In genomic region chr11:57658214-57658613, GRCm38 (mm10) we compare ENCODE assay signal across 28 mouse cellular contexts. TPM values are rescaled to one million over a fixed set of nuclear protein-coding genes. Genes with fewer than 3 reads are reported as not detected.
DNase-seq lines count a peak whose midpoint lies in the region; TF ChIP-seq lines count a peak whose summit lies in the region.
"Had no signal": no experiment of that assay in that cellular context is flagged by ENCODE, and none has a peak within 500 bp of the region (broad histone marks: within the 10 kb centered on the region; RNA-seq: fewer than 3 reads in every experiment).

No protein-coding gene starts in this region.

- intact Hi-C loops in gastrocnemius, adult 2 months (cut with DNase I), result no loop called here

- DNase-seq in gastrocnemius, adult 2 months, result peak; percentile 10
- DNase-seq in gastrocnemius, postnatal 10 days, result no peak
- peak; percentile 2 for DNase-seq in kidney, postnatal 10 days
- no peak for DNase-seq in kidney, adult 9 months
- DNase-seq in thymus, postnatal 14 days, result peak; percentile 1
- DNase-seq in thymus, adult 2 months, result no peak
- peak; percentile 32 for DNase-seq in testis, postnatal 10 days (ENCODE audit: low spot score)
- no peak for DNase-seq in ovary, adult 18-20 months (ENCODE audit: low spot score)
- DNase-seq: adrenal gland, postnatal 25 days; cerebellum, adult 11-12 months; cerebellum, adult 9-11 months; embryo, embryonic 11 days; heart, postnatal 10 days; kidney, adult 2 months; right cerebral cortex, adult 18-20 months; thymus, adult 18-20 months had no signal

- no peak for TF ChIP-seq CTCF in gastrocnemius, adult 2 months (IDR thresholded peaks at IDR 0.05)
- TF ChIP-seq CTCF in thymus, adult 2 months (IDR thresholded peaks at IDR 0.05; ENCODE audit: borderline replicate concordance, control insufficient read depth, extremely low read depth, insufficient read depth, low read length, poor library complexity), result no peak

- no peaks in the 10 kb centered on the region for H3K36me3 ChIP-seq in thymus, adult 2 months (ENCODE audit: control insufficient read depth, insufficient read depth, low read length)
- H3K36me3 ChIP-seq: embryonic facial prominence, embryonic 12.5 days; forebrain, embryonic 15.5 days; limb, embryonic 10.5 days; limb, embryonic 15.5 days; lung, embryonic 15.5 days; midbrain, embryonic 15.5 days; neural tube, embryonic 15.5 days had no signal

- no peak overlapping the region for H3K4me3 ChIP-seq in gastrocnemius, adult 2 months
- H3K4me3 ChIP-seq in thymus, adult 2 months (ENCODE audit: control insufficient read depth, insufficient read depth, low read length), result no peak overlapping the region
- H3K4me3 ChIP-seq: embryonic facial prominence, embryonic 12.5 days; forebrain, embryonic 15.5 days; heart, embryonic 13.5 days; limb, embryonic 10.5 days; limb, embryonic 15.5 days; lung, embryonic 15.5 days; midbrain, embryonic 10.5 days; midbrain, embryonic 15.5 days; neural tube, embryonic 15.5 days had no signal

- H3K27ac ChIP-seq in gastrocnemius, adult 2 months, result no peak overlapping the region
- no peak overlapping the region for H3K27ac ChIP-seq in thymus, adult 2 months (ENCODE audit: control insufficient read depth, insufficient read depth, low read length)
- H3K27ac ChIP-seq: embryonic facial prominence, embryonic 12.5 days; forebrain, embryonic 15.5 days; heart, embryonic 13.5 days; hindbrain, embryonic 14.5 days; kidney, postnatal 0 days; limb, embryonic 10.5 days; limb, embryonic 15.5 days; lung, embryonic 15.5 days; midbrain, embryonic 10.5 days; midbrain, embryonic 15.5 days; neural tube, embryonic 15.5 days had no signal

- H3K27me3 ChIP-seq in thymus, adult 2 months (ENCODE audit: control insufficient read depth, insufficient read depth, low read length), result no peaks in the 10 kb centered on the region
- H3K27me3 ChIP-seq: embryonic facial prominence, embryonic 12.5 days; forebrain, embryonic 15.5 days; heart, embryonic 13.5 days; limb, embryonic 15.5 days; lung, embryonic 15.5 days; midbrain, embryonic 15.5 days; neural tube, embryonic 15.5 days; Patski had no signal

- H3K4me1 ChIP-seq in thymus, adult 2 months (replicated peaks; ENCODE audit: control insufficient read depth, insufficient read depth, low read length), result peaks cover 66% of the 10 kb centered on the region

- TF ChIP-seq POLR2A in thymus, adult 2 months (IDR thresholded peaks at IDR 0.05; ENCODE audit: control insufficient read depth, extremely low read depth, insufficient read depth, low read length, poor library complexity), result no peak

- 94% methylated on average over 3 of the region's 3 CpGs for WGBS in thymus, adult 2 months

RNA-seq across cellular contexts. Expression of gene Galnt10, which starts 13.0 kb away (rescaled TPM):
- total RNA-seq in gastrocnemius, adult 2 months (2021), result 1 to 10 TPM; 5.1 to 6.4 TPM
- 10 to 100 TPM; 13.0 to 15.7 TPM for total RNA-seq in gastrocnemius, postnatal 10 days (2021)
- 28.0 and 48.9 TPM in 2 replicates for polyA plus RNA-seq in thymus, adult 2 months (2012; rRNA removed)

Comparison
In these comparisons a context has a peak if more than half of its experiments do, and no peak if none do; other contexts are left out.
1. DNase-seq: peak in gastrocnemius, adult 2 months (single experiment), kidney, postnatal 10 days (single experiment), thymus, postnatal 14 days (single experiment) and testis, postnatal 10 days (single experiment); none in gastrocnemius, postnatal 10 days (single experiment), kidney, adult 9 months (single experiment), thymus, adult 2 months (single experiment) and ovary, adult 18-20 months (single experiment).